Mouse (Mus musculus): Measurements from ENCODE around the gene Prdx5. TPM values are rescaled to one million over a fixed set of nuclear protein-coding genes. Genes with fewer than 3 reads are reported as not detected.
"Not testable (repeated sequence)": the region's sequence is repeated elsewhere in the genome, so short reads cannot be mapped to it uniquely, and the experiment has no call there.

Prdx5 gene
- total RNA-seq, 2 experiments from 2014 or later = 341 to 382 TPM

DNA sequence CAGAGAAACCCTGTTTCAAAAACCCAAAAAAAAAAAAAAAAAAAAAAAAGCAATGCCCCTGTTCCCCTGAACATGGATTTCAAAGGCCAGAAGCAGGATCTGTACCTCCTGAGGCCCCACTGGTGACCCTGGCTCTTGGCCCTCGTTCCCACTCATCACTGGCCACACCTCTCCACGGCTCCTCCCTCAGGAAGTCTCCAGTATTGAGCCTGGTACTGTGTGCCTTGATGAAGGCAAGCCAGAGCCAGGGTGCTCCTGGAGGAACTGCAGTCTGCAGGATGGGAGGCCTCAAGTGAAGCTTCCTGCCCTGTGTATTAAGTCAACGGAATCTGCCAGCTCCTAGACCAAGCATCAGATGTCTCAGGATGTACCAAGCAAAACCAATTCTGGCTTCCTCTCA lies 3.7 kb downstream of the Prdx5 start:
- no peak for DNase-seq (ENCODE audit: low spot score in 2 of 2)

DNA sequence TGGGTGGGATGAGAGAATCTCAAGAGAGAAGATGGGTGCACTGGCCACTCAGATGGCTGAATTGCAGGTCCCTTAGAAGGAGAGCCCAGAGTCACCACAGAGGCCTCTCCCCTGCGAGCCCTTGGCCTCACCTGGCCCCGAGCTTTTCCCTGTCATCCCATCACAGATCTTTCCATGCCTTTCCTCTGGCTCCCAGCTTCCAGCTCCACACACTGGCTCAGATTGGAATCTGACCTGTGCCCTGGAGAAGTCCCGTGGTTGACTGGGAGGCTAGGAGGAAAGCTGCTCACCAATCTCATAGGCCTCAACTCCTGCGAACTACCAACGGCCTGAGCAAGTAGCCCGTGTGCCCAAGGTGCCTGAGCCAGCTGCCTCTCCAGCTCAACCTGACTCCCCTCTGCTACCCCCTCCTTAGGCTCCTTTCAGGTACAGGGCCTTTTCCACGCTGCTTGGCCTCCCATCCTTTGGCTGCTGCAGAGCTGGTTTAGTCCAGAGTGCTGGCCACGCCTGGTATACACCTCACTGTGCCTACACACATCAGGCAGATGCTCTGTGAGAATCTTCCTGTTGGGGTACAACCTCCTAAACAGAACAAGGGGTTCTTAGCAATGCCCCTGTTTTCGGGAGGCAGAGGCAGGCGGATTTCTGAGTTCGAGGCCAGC lies 4.3 kb downstream of the Prdx5 start:
- DNase-seq (ENCODE audit: low spot score in 2 of 2) = no peak
- intact Hi-C loops (cut with DNase I) = loop anchor here (5.0 kb wide), 1 partner anchor 63 kb away; the partner anchor contains the start of gene Rps6ka4

More for the DNA sequence above, 3.7 kb downstream of the Prdx5 start:
- intact Hi-C loops (cut with DNase I) = loop anchor here (5.0 kb wide), 1 partner anchor 64 kb away; the partner anchor contains the start of gene Rps6ka4

DNA sequence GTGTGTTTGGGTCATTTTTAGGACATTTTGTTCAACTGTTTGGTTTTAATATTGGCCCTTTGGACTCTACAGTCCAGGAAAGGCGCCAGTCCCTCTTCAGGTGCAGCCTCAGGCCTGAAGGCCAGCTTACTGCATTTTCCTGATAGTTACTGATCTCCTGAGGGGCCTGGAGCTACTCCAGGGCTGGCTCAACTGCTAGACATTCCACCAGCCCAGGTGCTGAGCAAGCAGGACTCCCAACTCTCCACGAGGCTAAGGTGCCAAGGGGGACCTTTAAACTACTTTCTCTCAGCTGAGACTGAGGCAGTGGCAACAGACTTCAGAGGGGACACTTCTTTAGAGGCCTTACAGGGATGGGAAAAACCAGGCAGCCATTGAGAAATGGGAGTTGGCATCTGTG lies 5.1 kb downstream of the Prdx5 start:
- no peak for DNase-seq (ENCODE audit: low spot score in 2 of 2)
- intact Hi-C loops (cut with DNase I) = loop anchor here (5.0 kb wide), 1 partner anchor 63 kb away; the partner anchor contains the start of gene Rps6ka4

DNA sequence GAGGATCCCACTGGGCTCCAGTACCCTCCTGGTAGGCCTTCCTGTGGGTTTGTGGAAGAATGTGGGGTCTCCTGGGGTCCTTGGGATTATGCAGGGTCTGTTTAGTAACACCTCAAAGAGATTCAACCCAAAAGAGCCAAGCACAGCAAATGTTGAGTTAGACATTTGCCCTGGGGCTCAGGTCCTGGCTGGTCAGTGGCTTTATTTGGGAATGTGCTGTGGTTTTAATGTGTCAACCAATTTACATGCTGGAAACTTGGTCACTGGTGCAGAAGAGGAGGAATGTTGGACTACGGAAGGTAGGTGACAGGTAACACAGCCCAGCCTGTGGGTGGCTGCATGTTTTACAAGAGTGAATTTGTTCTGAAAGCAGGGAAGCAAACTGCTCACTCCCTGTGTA lies 6.9 kb downstream of the Prdx5 start:
- intact Hi-C loops (cut with DNase I) = no loop called here
- DNase-seq (ENCODE audit: low spot score in 2 of 2) = no peak

DNA sequence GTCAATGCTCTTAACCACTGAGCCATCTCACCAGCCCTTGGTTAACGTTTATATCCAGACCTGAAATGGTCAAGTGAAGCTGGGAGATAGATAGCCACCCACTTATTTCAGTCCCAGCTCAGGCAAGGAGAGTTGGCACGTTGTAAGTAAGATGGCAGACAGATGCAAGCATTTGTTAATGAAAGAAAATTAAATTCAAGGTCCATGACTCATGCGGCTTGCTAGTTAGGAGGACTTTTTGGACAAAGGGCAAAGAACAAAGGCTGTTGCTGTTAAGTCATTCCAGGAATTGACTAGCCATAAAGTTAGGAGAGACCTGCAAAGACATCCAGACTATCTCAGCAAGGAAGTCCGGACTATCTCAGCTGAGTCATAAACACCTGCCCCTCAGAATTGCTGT lies 10.3 kb downstream of the Prdx5 start:
- DNase-seq (ENCODE audit: low spot score in 2 of 2) = no peak
- intact Hi-C loops (cut with DNase I) = loop anchor here (5.0 kb wide), 1 partner anchor 37 kb away; no protein-coding TSS in a partner anchor

DNA sequence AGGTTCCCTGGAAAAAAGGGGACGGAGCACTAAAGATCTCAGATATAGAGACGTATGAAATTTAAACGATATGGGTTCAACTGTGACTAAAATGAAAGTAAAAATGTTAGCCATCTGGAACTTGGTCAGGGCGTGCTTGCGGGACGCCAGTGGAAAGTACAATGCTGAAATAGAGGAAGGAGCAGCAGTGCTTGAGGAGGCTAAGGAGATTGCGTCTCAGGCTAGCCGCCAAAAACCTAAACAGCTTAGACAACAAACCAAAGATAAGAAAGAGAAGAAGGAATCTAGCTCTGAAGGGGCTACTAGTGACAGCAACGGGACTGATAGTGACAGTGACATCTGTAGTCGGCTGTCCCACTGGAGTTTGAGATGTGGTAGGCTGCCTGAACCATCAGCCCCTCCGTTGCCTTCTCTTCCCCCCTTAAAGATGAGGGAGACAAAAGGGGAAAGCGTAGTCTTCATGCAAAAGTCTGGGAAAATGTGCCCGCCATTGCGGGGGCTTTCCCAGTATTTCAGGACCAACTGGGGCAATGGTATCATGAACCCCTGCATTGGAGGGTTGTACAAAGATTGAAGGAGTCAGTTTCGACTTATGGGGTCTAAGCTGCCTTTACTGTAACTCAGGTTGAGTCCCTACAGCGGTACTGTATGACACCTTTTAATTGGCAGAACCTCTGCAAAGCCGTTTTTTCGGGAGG lies 14.1 kb downstream of the Prdx5 start:
- intact Hi-C loops (cut with DNase I) = loop anchor here (5.0 kb wide), 1 partner anchor 33 kb away; no protein-coding TSS in a partner anchor

DNA sequence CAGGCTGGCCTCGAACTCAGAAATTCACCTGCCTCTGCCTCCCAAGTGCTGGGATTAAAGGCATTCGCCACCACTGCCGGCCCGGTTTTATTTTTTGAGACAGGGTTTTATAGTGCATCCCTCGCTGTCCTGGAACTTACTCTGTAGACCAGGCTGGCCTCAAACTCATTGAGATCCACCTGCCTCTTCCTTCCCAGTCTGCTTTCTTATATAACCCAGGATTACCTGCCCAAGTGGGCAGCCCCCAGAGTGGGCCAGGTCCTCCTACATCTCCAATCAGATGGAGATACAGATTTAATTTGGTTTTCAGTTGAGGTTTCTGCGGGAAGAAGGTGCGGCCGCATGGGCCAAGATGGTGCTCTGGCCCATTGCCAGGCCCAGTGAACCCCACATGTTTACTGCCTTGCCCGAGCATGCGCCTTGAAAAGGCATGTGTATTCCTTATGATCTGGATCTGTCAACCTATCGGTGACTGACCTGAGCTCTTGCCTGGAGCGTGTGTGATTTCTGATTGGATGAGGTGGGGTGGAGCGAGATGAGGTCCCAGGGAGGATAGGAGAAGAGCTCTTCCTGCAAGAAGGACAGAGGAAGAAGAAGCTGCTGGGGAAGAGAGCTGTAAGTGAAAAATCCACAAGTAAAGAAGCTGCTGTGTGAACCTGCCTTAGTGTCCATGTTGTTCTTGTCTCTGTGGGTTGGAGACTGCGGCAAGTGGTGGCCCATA lies 16.0 kb downstream of the Prdx5 start:
- intact Hi-C loops (cut with DNase I) = no loop called here
- DNase-seq (ENCODE audit: low spot score in 2 of 2) = no peak

More for the DNA sequence above, 14.1 kb downstream of the Prdx5 start:
- not testable (repeated sequence) for DNase-seq (ENCODE audit: low spot score in 2 of 2)

DNA sequence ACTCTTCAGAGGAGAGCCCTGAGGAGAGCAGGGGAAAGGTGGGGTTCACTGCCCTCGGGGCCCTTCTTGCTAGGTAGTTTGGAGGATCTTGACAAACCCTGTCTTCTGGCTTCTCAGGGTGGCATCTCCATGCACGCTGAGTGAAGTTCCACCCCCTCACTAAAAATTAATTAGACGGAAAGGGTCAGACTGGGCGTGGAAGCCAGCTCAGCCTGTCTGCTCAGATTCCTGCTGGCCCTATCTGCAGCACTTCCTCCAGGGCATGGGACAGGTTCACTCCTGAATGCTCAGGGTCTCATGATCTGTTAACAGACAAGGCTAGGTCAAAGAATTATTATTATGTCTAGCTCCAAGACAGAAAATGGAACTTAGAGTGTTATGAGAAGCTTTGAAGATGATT lies 17.4 kb downstream of the Prdx5 start:
- no peak for DNase-seq (ENCODE audit: low spot score in 2 of 2)
- intact Hi-C loops (cut with DNase I) = no loop called here

DNA sequence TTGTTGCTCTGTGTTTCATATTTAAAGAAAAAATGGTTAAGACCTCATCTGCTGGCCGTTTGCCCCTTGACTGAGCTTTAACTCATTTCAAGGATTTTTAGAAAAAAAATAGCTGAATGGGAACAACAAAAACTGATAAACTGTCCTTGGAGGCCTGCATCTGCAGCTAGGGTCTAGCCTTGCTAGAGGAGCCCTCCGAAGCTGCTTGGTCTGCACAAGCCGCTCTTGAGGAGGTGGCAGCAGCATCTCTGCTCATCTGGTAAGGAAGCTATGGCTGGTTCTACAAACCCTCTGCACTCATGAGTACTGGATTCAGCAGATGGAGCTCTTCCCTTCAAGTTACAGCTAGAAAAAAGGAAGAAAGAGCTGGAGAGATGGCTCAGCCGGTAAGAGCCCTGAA lies 31.9 kb downstream of the Prdx5 start:
- intact Hi-C loops (cut with DNase I) = no loop called here
- no peak for DNase-seq (ENCODE audit: low spot score in 2 of 2)

DNA sequence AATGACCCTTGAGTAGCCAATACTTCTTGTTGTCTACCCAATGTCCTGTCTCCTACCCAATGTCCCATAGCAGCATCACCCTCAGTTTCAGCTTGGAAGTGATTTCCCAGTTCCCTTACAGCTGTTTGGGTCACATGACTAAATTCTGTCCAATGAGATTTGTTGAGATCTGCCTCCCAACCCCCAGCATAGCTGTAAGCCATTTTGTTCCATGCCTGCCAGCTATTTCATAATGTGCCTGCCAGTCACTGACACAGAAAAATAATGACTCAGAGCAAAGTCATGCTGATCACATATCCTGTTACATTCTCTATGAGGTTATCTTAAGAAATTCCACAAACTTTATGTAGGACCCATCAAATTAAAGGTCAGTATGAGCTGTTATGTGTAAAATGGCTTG lies 33.1 kb downstream of the Prdx5 start:
- no peak for DNase-seq (ENCODE audit: low spot score in 2 of 2)
- intact Hi-C loops (cut with DNase I) = no loop called here

DNA sequence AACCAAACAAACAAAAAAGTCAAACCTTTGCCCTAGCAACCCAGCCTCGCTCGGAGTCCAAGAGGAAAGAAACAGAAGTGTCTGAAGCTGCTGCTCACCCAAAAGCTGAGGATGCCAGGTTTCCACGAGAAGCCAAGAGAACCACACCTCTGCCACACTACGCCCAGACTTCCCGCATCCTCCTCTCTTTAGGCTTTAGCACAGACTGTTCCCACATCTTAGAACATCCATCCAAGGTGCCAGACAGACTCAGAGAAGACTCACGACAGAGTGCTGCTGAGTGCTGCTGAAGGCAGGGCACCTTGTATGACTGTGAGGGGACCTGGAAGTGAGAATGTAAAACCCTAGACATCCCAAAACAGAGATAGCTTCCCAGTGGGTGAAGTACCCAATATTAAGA lies 34.1 kb downstream of the Prdx5 start:
- no peak for DNase-seq (ENCODE audit: low spot score in 2 of 2)
- intact Hi-C loops (cut with DNase I) = no loop called here

DNA sequence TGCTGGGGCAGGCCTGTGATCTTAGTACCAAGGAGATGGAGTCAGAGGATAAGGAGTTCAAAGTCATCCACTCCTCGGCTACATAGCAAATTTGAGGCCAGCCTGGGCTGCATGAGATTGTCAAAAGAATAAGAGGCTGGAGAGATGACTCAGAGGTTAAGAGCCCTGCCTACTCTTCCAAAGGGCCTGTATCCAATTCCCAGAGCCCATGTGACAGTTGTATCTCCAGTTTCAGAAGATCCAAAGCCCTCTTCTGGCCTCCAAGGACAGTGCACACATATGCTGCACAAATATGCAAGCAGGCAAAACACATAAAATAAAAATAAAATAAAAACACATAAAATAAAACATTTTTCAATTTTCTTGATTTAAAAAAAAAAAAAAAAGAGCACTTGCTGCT lies 35.6 kb downstream of the Prdx5 start:
- intact Hi-C loops (cut with DNase I) = no loop called here
- DNase-seq (ENCODE audit: low spot score in 2 of 2) = no peak

DNA sequence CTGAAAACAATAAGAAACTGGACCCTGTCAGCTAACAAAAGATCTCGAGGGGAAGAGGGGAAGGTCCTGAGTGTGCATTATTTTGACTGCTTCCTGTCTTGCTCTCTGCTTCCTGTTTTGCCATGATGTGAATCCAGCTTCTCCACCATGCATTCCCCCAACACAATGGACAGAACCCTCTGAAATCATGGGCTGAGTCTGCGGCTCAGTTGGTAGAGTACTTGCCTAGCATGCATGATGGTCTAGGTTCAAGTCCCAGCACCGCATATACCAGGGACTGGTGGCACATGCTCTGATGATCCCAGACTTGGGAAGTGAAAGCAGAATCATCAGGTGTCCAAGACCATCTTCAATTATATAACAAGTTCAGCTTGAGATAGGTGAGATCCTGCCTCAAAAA lies 37.2 kb downstream of the Prdx5 start:
- intact Hi-C loops (cut with DNase I) = no loop called here
- DNase-seq (ENCODE audit: low spot score in 2 of 2) = no peak

DNA sequence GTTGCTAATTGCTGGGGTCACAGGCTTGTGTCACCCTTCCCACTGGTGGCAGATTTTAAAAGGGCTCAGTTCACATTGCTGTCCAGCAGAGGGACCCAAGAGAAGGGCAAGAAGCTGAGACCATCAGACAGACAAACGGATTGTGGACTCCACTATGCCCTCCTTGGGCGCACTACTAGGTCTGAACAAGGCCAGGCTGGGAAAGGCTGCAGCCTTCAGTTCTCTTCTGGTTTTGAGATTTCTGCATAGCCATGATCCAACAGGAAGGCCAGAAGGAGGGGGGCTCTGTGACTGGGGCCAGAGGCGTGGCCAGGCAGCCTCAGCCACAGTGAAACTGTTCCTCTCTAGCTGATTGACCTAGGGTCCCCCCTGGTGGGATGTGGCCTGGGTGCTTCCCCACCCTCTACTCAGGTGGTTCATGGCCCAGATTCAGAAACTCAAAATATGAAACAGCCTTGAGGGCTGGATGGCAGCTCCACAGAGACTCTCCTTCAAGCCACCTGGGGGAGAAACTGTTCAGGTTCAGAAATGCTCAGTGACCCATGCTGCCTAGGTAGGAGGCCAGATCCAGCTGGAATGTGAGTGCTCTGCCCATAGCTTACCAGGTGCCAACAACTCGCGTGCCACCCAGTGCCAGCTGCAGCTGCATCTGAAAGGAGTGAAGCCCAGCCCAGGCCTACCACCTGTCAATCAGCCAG lies 38.2 kb downstream of the Prdx5 start:
- no peak for DNase-seq (ENCODE audit: low spot score in 2 of 2)
- intact Hi-C loops (cut with DNase I) = no loop called here

DNA sequence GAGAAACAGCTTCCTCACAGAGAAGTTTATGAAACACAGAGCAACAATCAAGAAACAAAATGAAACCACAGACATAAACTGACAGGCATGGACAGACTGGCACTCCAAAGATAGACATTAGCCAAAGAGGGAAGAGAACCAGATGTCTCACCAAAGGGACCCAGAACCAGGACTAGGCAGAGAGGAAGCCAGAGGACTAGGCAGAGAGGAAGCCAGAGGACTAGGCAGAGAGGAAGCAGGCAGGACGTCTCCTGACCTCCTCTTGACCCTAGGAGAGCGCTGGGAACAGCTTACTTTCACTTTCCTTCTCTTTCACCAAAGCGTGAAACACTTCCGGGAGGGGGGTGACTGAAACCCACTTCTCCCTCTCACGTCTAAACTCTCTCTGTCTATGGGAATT lies 40.6 kb downstream of the Prdx5 start:
- no peak for DNase-seq (ENCODE audit: low spot score in 2 of 2)
- intact Hi-C loops (cut with DNase I) = no loop called here

DNA sequence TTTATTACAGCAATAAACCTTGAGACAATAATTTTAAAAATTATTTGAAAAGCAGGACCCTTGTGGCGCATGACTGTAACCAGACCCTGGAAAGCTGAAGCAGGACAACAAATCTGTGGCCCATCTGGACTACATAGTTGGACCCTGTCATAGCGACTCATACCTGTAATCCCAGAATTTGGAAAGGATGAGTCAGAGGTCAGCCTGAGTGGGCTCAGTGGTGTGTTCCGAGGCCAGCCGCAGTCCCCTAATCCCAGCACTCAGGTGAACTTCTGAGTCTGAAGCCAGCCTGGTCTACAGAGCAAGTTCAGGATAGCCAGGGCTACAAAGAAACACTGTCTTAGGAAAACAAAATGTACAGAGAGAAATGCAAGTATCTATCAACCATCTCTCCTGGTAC lies 48.5 kb downstream of the Prdx5 start:
- intact Hi-C loops (cut with DNase I) = loop anchor here (5.0 kb wide), 1 partner anchor 36 kb away; no protein-coding TSS in a partner anchor
- DNase-seq (ENCODE audit: low spot score in 2 of 2) = no peak

DNA sequence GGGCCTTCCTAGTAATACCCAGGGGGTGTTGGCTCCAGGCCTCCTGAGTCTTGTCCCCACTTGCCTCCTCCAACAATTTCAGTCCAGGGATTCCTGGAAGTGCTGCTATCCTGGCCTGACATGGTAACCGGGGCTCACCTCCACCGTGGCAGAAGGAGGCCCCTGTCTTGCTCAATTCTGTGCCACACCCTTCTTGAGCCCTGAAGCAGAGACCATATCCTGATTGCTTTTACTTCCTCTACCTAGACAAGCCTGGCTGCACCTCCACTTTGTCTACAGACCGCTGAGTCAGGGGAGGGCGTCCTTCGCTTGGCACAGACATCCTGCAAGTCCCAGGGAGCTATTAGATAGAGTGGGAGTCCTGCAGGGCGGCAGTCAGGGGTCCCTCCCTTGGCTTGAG lies 49.2 kb downstream of the Prdx5 start:
- no peak for DNase-seq (ENCODE audit: low spot score in 2 of 2)
- intact Hi-C loops (cut with DNase I) = loop anchor here (5.0 kb wide), 1 partner anchor 37 kb away; no protein-coding TSS in a partner anchor

DNA sequence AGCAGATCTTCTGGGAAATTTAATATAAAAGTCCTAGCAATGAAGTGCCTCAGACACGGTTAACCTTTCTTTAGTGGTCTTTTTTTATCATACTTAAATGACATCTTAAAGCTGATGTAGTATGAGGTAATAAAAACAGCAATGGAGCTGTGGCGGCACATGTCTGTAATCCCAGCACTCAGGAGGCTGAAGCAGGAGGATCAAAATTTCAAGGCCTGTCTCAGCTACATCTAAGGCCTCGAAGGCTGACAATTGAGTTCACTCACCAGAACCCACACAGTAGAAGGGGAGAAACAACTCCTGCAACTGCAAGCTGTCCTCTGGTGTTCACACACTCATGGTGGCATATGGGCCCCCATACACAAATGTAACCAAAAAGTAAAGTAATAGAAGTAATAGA lies 49.9 kb downstream of the Prdx5 start:
- intact Hi-C loops (cut with DNase I) = loop anchor here (5.0 kb wide), 1 partner anchor 37 kb away; no protein-coding TSS in a partner anchor
- DNase-seq (ENCODE audit: low spot score in 2 of 2) = no peak

DNA sequence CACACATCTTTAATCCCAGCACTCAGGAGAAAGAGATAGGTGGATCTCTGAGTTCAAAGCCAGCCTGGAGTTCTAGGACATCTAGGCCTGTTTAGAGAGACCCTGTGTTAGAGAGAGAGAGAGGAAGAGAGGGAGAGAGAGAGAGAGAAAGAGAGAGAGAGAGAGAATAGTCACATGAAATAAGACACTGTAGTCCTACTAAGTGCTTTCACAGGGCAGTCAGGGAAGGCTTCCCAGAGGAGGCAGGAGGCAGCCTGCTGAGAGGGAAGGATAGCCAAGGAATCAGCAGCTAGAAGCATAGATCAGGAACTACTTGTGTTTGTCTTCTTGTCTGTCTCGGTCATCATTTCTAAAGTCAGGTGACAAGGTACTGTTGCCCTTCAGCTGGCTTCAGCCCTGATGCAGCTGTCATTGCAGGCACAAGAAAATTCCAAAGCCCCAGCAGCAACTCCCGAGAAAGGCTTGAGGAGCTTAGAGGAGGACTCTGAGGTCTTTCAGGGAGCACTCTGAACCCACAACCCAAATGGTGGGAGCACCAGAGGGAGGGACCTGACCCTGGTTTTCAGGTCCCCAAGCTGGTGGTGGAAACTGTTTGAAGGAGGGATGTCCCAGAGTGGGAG lies 50.8 kb downstream of the Prdx5 start:
- intact Hi-C loops (cut with DNase I) = no loop called here

More for the DNA sequence above, 50.8 kb downstream of the Prdx5 start:
- no peak for DNase-seq (ENCODE audit: low spot score in 2 of 2)

All from left cerebral cortex, postnatal 36 days (tissue).